Mouse (Mus musculus): Measurements from ENCODE around the gene Arhgap15. TPM values are rescaled to one million over a fixed set of nuclear protein-coding genes. Genes with fewer than 3 reads are reported as not detected.

Arhgap15 gene
- polyA plus RNA-seq, 1 experiment: 42.7 TPM

DNA sequence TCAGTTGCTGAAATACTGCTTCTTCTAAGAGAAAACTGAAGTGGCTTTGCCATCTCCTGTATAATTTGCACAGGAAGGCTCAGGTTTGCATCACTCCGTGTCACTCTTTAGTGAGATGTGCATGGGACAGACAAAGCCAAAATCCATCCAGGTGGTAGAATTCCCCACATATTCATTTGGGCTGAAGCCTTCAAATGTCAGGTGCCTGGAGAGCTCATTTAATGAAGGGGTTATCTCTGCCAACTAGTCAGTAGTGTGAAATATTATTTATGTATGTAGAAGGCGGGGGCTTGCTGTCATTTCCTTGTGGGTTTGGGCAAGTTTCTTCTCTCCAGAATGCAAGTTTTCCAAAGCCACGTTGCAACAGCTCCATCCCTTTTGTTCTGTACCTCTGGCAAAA, 268.1 kb downstream of the Arhgap15 start:
- TF ChIP-seq POLR2A (IDR thresholded peaks at IDR 0.05; ENCODE audit: borderline replicate concordance, low read depth, low read length) (no peak), CTCF (IDR thresholded peaks at IDR 0.05; ENCODE audit: low read depth, low read length) (no peak)
- no peak overlapping the region for H3K4me3 ChIP-seq (ENCODE audit: insufficient read depth, low read length)
- no peak overlapping the region for H3K27ac ChIP-seq (ENCODE audit: insufficient read depth, low read depth, low read length)
- H3K4me1 ChIP-seq (ENCODE audit: control insufficient read depth, insufficient read depth, low read length): peaks cover 2% of the 10 kb centered on the region; the same call in 1 of the 2 replicates

- Histone ChIP-seq H3K4me1 (ENCODE audit: control insufficient read depth, insufficient read depth, low read length) (peaks cover 2% of the 10 kb centered on the region; the same call in 1 of the 2 replicates), H3K4me3 (ENCODE audit: insufficient read depth, low read length) (no peak overlapping the region), H3K27ac (ENCODE audit: insufficient read depth, low read depth, low read length) (no peak overlapping the region)
- no peak for TF ChIP-seq POLR2A (IDR thresholded peaks at IDR 0.05; ENCODE audit: borderline replicate concordance, low read depth, low read length)
- no peak for TF ChIP-seq CTCF (IDR thresholded peaks at IDR 0.05; ENCODE audit: low read depth, low read length)
These were observed 268.9 kb downstream of the Arhgap15 start for GRCm38 (mm10) chr2:44017405-44018026.

DNA sequence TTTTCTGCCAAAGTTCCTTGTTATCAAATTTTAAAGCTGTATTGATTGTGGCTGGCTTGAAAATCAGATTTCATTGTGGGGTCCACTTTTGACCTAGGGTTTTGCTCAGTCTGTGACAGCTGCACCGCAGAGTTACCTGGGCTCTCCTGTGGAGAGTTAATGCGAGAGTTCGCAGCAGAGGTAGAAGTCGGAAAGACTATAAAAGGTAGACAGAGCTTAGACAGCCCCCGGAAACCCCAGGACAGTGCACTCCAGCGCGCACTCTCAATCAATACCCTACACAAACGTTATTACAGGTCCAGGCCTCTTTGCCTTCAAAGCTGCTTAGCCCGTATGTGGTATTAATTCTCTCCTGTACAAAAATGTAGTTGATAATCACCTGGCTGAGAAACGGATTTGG, 269.4 kb downstream of the Arhgap15 start:
- no peak overlapping the region for H3K4me3 ChIP-seq (ENCODE audit: insufficient read depth, low read length)
- no peak for TF ChIP-seq CTCF (IDR thresholded peaks at IDR 0.05; ENCODE audit: low read depth, low read length)
- TF ChIP-seq POLR2A (IDR thresholded peaks at IDR 0.05; ENCODE audit: borderline replicate concordance, low read depth, low read length): no peak
- no peak overlapping the region for H3K27ac ChIP-seq (ENCODE audit: insufficient read depth, low read depth, low read length)
- peaks cover 2% of the 10 kb centered on the region; the same call in 1 of the 2 replicates for H3K4me1 ChIP-seq (ENCODE audit: control insufficient read depth, insufficient read depth, low read length)

GRCm38 (mm10) chr2:44024704-44025103, 276.1 kb downstream of the Arhgap15 start:
- peaks cover 6% of the 10 kb centered on the region; the same call in 1 of the 2 replicates for H3K4me1 ChIP-seq (ENCODE audit: control insufficient read depth, insufficient read depth, low read length)
- no peak overlapping the region for H3K27ac ChIP-seq (ENCODE audit: insufficient read depth, low read depth, low read length)
- no peak for TF ChIP-seq POLR2A (IDR thresholded peaks at IDR 0.05; ENCODE audit: borderline replicate concordance, low read depth, low read length)
- no peak for TF ChIP-seq CTCF (IDR thresholded peaks at IDR 0.05; ENCODE audit: low read depth, low read length)
- H3K4me3 ChIP-seq (ENCODE audit: insufficient read depth, low read length): no peak overlapping the region

GRCm38 (mm10) chr2:44029035-44029715, 280.6 kb downstream of the Arhgap15 start:
- no peak for TF ChIP-seq POLR2A (IDR thresholded peaks at IDR 0.05; ENCODE audit: borderline replicate concordance, low read depth, low read length)
- no peak for TF ChIP-seq CTCF (IDR thresholded peaks at IDR 0.05; ENCODE audit: low read depth, low read length)
- Histone ChIP-seq H3K27ac (ENCODE audit: insufficient read depth, low read depth, low read length) (no peak overlapping the region), H3K4me1 (ENCODE audit: control insufficient read depth, insufficient read depth, low read length) (peaks cover 6% of the 10 kb centered on the region; the same call in 1 of the 2 replicates), H3K4me3 (ENCODE audit: insufficient read depth, low read length) (no peak overlapping the region)

DNA sequence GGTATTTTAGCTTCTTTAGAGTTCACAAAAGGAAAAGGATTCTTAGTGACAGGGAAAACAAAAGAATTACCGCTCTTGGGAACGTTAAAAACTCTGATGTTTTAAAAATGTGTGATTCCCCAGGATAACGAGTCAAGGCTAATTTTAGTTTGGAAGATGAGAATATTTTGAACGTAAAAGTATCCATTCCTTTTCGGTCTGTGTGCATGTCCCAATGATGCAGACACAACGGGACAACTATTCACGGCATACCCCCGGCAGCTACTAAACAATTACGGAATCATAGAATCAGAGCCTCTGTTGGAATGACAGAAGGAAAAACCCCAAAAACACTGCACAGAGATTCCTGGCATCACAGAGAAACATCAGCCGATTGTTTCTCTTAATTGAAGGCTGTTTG, 281.2 kb downstream of the Arhgap15 start:
- Histone ChIP-seq H3K4me1 (ENCODE audit: control insufficient read depth, insufficient read depth, low read length) (peaks cover 6% of the 10 kb centered on the region; the same call in 1 of the 2 replicates), H3K4me3 (ENCODE audit: insufficient read depth, low read length) (no peak overlapping the region), H3K27ac (ENCODE audit: insufficient read depth, low read depth, low read length) (no peak overlapping the region)
- TF ChIP-seq CTCF (IDR thresholded peaks at IDR 0.05; ENCODE audit: low read depth, low read length) (no peak), POLR2A (IDR thresholded peaks at IDR 0.05; ENCODE audit: borderline replicate concordance, low read depth, low read length) (no peak)

DNA sequence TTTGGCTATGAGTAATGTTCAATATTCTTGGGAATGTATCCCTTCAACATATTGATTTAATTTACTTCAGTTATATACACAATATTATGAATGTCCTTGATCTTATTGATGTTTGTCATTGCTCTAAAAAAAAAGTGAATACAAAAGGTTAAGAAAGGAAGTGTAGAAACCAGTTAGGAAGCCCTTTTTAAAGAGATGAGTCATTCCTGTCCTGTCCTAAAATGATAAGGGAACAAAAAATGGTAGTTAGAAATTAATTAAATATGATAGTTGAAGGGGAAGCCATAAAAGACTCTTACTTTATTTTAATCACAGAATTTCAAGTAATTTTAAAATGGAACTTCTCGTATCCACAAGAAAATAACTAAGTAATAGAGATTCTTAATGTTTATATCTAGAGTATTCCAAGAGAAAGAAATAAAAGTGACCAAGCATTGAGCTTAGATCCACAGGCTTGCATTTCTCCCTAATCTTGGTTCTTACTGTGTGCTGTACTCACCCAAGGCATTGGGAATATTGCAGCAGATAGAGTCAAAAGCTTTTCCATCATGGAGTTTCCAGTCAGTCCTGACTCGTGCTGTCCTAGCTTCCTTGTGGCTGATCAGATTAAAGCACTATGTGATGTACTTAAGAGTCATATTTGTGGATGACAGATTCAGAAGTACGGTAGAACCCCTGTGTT, 291.0 kb downstream of the Arhgap15 start:
- no peak overlapping the region for H3K4me3 ChIP-seq (ENCODE audit: insufficient read depth, low read length)
- no peak overlapping the region for H3K27ac ChIP-seq (ENCODE audit: insufficient read depth, low read depth, low read length)
- no peaks in the 10 kb centered on the region for H3K4me1 ChIP-seq (ENCODE audit: control insufficient read depth, insufficient read depth, low read length)
- TF ChIP-seq POLR2A (IDR thresholded peaks at IDR 0.05; ENCODE audit: borderline replicate concordance, low read depth, low read length): no peak
- TF ChIP-seq CTCF (IDR thresholded peaks at IDR 0.05; ENCODE audit: low read depth, low read length): no peak

DNA sequence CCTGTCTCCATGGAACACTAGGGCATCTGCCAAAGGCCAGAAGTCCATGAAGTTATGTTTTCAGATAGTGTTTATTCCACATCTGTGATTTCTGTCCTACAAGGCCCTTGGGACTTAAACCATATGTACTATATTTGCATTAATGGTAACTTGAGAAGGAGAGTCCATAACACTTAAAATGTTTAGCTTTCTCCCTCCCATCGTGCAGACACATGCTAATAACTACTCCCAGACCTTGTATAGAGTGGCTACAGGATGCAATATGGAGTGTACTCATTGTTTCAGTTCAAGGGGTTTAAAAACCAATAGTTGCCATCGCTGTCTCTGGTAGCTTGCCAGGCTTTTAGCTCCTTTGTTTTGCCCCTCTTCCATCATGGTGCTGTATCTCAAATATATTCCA, 295.5 kb downstream of the Arhgap15 start:
- Histone ChIP-seq H3K4me3 (ENCODE audit: insufficient read depth, low read length) (no peak overlapping the region), H3K4me1 (ENCODE audit: control insufficient read depth, insufficient read depth, low read length) (no peaks in the 10 kb centered on the region), H3K27ac (ENCODE audit: insufficient read depth, low read depth, low read length) (no peak overlapping the region)
- TF ChIP-seq POLR2A (IDR thresholded peaks at IDR 0.05; ENCODE audit: borderline replicate concordance, low read depth, low read length): no peak
- TF ChIP-seq CTCF (IDR thresholded peaks at IDR 0.05; ENCODE audit: low read depth, low read length): no peak

DNA sequence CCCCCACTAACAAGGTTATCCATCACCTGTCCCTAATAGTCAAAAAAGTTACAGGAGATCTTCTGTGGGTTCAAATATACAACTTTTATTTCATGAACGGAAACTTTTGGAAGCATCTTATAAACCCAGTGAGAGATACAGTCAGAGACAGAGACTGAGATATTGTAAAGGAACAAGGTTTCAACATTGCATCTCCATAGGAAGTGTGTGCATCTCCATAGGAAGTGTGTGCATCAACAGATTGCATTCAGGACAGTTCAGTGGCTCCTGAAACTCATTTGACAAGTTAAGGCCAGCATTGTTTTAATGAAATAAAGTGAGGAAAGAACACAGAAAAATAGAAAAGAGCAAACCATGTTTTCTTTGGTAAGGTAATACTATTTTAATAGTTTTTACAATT, 296.0 kb downstream of the Arhgap15 start:
- Histone ChIP-seq H3K4me1 (ENCODE audit: control insufficient read depth, insufficient read depth, low read length) (no peaks in the 10 kb centered on the region), H3K4me3 (ENCODE audit: insufficient read depth, low read length) (no peak overlapping the region)
- TF ChIP-seq POLR2A (IDR thresholded peaks at IDR 0.05; ENCODE audit: borderline replicate concordance, low read depth, low read length): no peak
- TF ChIP-seq CTCF (IDR thresholded peaks at IDR 0.05; ENCODE audit: low read depth, low read length): no peak

GRCm38 (mm10) chr2:44045231-44045630, 296.6 kb downstream of the Arhgap15 start:
- TF ChIP-seq POLR2A (IDR thresholded peaks at IDR 0.05; ENCODE audit: borderline replicate concordance, low read depth, low read length) (no peak), CTCF (IDR thresholded peaks at IDR 0.05; ENCODE audit: low read depth, low read length) (no peak)
- no peak overlapping the region for H3K27ac ChIP-seq (ENCODE audit: insufficient read depth, low read depth, low read length)
- H3K4me3 ChIP-seq (ENCODE audit: insufficient read depth, low read length): no peak overlapping the region
- no peaks in the 10 kb centered on the region for H3K4me1 ChIP-seq (ENCODE audit: control insufficient read depth, insufficient read depth, low read length)

More for the DNA sequence above, 296.0 kb downstream of the Arhgap15 start:
- no peak overlapping the region for H3K27ac ChIP-seq (ENCODE audit: insufficient read depth, low read depth, low read length)

Measured in bone marrow macrophage, adult 2 months (primary cell).